Mouse (Mus musculus): ENCODE data around the gene Chchd5.

Chchd5 gene

GRCm38 (mm10) chr2:129152751-129153150 lies 23.3 kb downstream of the Chchd5 start:
- DNase-seq (ENCODE audit: low spot score in 2 of 2): no peak

- DNase-seq (ENCODE audit: low spot score in 2 of 2): no peak
These were observed 35.3 kb downstream of the Chchd5 start for GRCm38 (mm10) chr2:129164815-129165214.

- no peak for DNase-seq (ENCODE audit: low spot score in 2 of 2)
These were observed 37.3 kb downstream of the Chchd5 start for GRCm38 (mm10) chr2:129166466-129167463.

DNA sequence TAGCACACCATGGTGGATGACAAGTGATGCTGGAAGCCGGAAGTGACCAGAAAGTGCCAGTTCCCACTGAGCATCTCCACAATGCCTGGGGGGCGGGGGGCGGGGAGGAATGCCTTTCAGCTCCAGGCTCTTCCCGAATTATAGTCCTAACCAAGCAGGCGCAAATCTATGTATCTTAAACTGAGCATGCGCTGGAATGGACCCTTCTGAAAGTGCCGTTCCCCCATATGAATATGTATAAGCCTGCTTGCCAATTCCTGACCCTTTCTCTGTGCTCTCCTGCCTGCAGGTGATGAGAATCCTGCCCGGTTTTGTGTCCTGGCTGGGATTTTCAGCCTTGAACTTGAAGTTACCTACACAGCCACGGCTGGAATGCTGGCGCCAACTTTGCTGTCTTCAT lies 43.9 kb downstream of the Chchd5 start:
- no peak for DNase-seq (ENCODE audit: low spot score in 2 of 2)

DNA sequence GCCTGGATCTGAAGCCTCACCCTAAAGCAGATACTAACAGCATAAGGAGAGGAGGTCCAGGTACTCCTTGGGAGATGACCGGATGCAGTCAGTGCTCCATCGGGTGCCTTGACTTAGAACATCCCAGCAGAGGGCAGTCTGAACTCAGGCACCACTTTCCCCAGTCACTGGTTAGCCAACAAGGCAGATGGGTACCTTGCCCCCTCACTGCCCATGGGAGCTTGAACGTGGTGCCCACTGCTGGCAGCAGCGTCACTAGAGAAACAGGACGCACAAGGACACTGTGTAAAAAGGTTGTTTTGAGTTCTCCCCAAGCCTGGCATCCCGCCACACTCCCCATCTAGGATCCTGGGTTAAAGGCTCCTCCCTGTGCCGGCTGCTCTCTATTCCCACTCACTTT lies 45.0 kb downstream of the Chchd5 start:
- DNase-seq (ENCODE audit: low spot score in 2 of 2): peak; percentile 36 to 65

- DNase-seq (ENCODE audit: low spot score in 2 of 2): no peak
These were observed 46.1 kb downstream of the Chchd5 start for GRCm38 (mm10) chr2:129175636-129176035.

- DNase-seq (ENCODE audit: low spot score in 2 of 2): no peak
These were observed 47.3 kb downstream of the Chchd5 start for GRCm38 (mm10) chr2:129176676-129177420.

GRCm38 (mm10) chr2:129177661-129178060 lies 48.2 kb downstream of the Chchd5 start:
- no peak for DNase-seq (ENCODE audit: low spot score in 2 of 2)

DNA sequence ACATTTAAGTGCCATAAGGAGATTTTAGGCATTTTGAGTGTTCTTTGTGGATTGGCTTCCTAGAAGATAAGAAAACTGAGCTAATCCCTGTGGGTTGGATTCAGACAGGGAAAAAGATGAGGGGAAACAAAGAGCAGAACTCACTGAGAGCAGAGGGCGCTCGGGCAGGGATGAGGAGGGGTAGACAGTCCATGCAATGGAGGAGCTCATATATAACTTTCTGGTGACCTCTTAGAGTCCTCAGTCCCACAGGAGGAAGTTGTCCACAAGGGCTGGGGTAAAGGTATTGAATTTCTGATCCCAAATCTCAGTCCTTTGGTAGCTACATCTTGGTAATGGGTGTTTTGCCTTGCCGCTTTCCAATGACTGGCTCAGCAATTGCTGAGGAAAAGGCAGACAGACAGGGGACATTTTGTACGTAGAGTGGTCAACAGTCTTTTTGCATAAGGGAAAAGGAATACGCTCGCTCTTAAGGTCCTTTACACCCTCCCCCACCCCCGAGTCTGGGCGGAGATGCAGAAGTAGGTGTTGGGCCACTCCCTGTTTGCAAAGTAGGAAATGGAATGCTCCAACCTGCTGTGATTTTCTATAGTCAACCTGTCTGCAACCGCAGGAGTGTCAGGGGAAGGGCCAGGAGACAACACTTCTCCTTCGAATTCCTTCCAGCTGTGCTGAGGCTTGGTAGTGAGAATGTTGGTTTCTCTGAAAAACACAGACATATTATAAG lies 48.8 kb downstream of the Chchd5 start:
- peak in 1 of 2 experiments; percentile 12 for DNase-seq (ENCODE audit: low spot score in 2 of 2)

GRCm38 (mm10) chr2:129179946-129180853 lies 50.7 kb downstream of the Chchd5 start:
- peak; percentile 71 for DNase-seq (ENCODE audit: low spot score in 2 of 2)

DNA sequence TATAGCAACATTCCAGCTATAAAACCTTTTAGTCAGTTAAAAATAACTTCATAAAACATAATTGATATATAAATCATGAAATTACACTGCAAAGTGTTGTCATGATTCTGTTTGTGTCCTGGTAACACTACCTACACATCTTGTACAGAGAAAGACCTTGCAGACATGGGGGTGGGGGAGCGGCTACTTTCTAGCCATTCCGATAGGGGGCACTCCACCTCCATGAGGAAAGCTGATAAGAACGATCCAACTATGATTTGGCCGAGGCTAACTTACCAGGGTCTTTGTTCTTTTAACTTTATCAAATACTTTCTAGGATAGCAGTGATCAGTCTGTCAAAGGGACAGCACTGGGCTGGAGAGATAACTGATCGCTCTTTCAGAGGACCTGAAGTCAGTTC lies 52.0 kb downstream of the Chchd5 start:
- peak in 1 of 2 experiments; percentile 18 for DNase-seq (ENCODE audit: low spot score in 2 of 2)

GRCm38 (mm10) chr2:129182412-129182811 lies 52.9 kb downstream of the Chchd5 start:
- DNase-seq (ENCODE audit: low spot score in 2 of 2): no peak

- DNase-seq (ENCODE audit: low spot score in 2 of 2): peak; percentile 88 to 91
These were observed 54.1 kb downstream of the Chchd5 start for GRCm38 (mm10) chr2:129183561-129184031.
